Mouse (Mus musculus) frontal cortex, adult 2 months (tissue): ENCODE measurements around the gene Relb. TPM values are rescaled to one million over a fixed set of nuclear protein-coding genes. Genes with fewer than 3 reads are reported as not detected.

Source experiments
- DNase-seq, 2 experiments: peaks; one replicate each; pipeline ENCODE4 v3.0.0; 2022; ENCODE audit warnings: low spot score in 1 of 2; ENCODE audit errors: extremely low spot score in 1 of 2
- polyA plus RNA-seq: library from polyadenylated mRNA; depleted of rRNA; stranded (reverse); fragments of >200 nt; gene quantifications from 2 replicates; pipeline ENCODE4 v1.2.3, GENCODE M21; 2012; rRNA removed

Gene Relb
- polyA plus RNA-seq, 1 experiment, result 6.5 TPM

- no peak for DNase-seq
Observed at GRCm38 (mm10) chr7:19558965-19559364, 70.3 kb downstream of the Relb start.

- DNase-seq, result peak in 1 of 2 experiments; percentile 54
Observed at GRCm38 (mm10) chr7:19557982-19558900, 71.0 kb downstream of the Relb start.

GRCm38 (mm10) chr7:19557086-19557485 is 72.2 kb downstream of the Relb start:
- no peak for DNase-seq

Other genes with a start within 250 kb of the Relb start
- gene Ercc2, start 247.4 kb downstream of the Relb start, polyA plus RNA-seq, result 41.5 and 47.0 TPM in 2 replicates
- gene Klc3, start 225.3 kb downstream of the Relb start, polyA plus RNA-seq, result 2.6 TPM in 2 replicates
- 0.90 and 1.4 TPM in 2 replicates for gene Ckm, start 224.7 kb downstream of the Relb start, polyA plus RNA-seq
- gene Mark4, start 170.6 kb downstream of the Relb start, polyA plus RNA-seq, result 47.5 and 49.9 TPM in 2 replicates
- gene Exoc3l2, start 166.1 kb downstream of the Relb start, polyA plus RNA-seq, result 0.32 and 0.40 TPM in 2 replicates
- gene Bloc1s3, start 121.1 kb downstream of the Relb start, polyA plus RNA-seq, result 7.9 and 8.1 TPM in 2 replicates
- 23.7 and 30.1 TPM in 2 replicates for gene Trappc6a, start 121.0 kb downstream of the Relb start, polyA plus RNA-seq
- 1.0 and 1.4 TPM in 2 replicates for gene Nkpd1, start 111.6 kb downstream of the Relb start, polyA plus RNA-seq
- 131 and 146 TPM in 2 replicates for gene Ppp1r37, start 66.4 kb downstream of the Relb start, polyA plus RNA-seq
- gene Zfp296, start 52.2 kb downstream of the Relb start, polyA plus RNA-seq, result 2.0 and 2.9 TPM in 2 replicates
- gene Gemin7, start 51.8 kb downstream of the Relb start, polyA plus RNA-seq, result 47.9 and 49.9 TPM in 2 replicates
- gene Clasrp, start 25.0 kb downstream of the Relb start, polyA plus RNA-seq, result 152 and 164 TPM in 2 replicates
- 125 and 128 TPM in 2 replicates for gene Clptm1, start 35.6 kb upstream of the Relb start, polyA plus RNA-seq
- 0.78 TPM in 1 of 2 replicates, not detected in the other for gene Apoc2, start 48.5 kb upstream of the Relb start, polyA plus RNA-seq
- gene Gm44805, start 52.0 kb upstream of the Relb start, polyA plus RNA-seq, result not detected in 2 replicates
- gene Apoc4, start 52.0 kb upstream of the Relb start, polyA plus RNA-seq, result 0.19 TPM in 1 of 2 replicates, not detected in the other
- gene Apoc1, start 63.2 kb upstream of the Relb start, polyA plus RNA-seq, result 3.3 and 4.7 TPM in 2 replicates
- gene Apoe, start 69.8 kb upstream of the Relb start, polyA plus RNA-seq, result 6,067 and 6,377 TPM in 2 replicates
- 115 and 118 TPM in 2 replicates for gene Tomm40, start 86.0 kb upstream of the Relb start, polyA plus RNA-seq
- gene Nectin2, start 121.0 kb upstream of the Relb start, polyA plus RNA-seq, result 7.6 and 7.7 TPM in 2 replicates
- 22.2 and 23.0 TPM in 2 replicates for gene Bcam, start 141.6 kb upstream of the Relb start, polyA plus RNA-seq
- gene Cblc, start 167.4 kb upstream of the Relb start, polyA plus RNA-seq, result not detected in 2 replicates
- gene Bcl3, start 193.3 kb upstream of the Relb start, polyA plus RNA-seq, result 0.56 and 0.69 TPM in 2 replicates
- gene Gm19345, start 222.6 kb upstream of the Relb start, polyA plus RNA-seq, result 3.9 and 5.2 TPM in 2 replicates
- gene Ceacam16, start 231.9 kb upstream of the Relb start, polyA plus RNA-seq, result not detected in 2 replicates